Mouse (Mus musculus) T-cell, adult 2 months (primary cell): ENCODE measurements around the gene Wipf2.
"Not testable (repeated sequence)": the region's sequence is repeated elsewhere in the genome, so short reads cannot be mapped to it uniquely, and the experiment has no call there.

Source experiments
- DNase-seq: peaks from one replicate; pipeline ENCODE4 v3.0.0; 2022; ENCODE audit warnings: low spot score

Wipf2 gene

DNA sequence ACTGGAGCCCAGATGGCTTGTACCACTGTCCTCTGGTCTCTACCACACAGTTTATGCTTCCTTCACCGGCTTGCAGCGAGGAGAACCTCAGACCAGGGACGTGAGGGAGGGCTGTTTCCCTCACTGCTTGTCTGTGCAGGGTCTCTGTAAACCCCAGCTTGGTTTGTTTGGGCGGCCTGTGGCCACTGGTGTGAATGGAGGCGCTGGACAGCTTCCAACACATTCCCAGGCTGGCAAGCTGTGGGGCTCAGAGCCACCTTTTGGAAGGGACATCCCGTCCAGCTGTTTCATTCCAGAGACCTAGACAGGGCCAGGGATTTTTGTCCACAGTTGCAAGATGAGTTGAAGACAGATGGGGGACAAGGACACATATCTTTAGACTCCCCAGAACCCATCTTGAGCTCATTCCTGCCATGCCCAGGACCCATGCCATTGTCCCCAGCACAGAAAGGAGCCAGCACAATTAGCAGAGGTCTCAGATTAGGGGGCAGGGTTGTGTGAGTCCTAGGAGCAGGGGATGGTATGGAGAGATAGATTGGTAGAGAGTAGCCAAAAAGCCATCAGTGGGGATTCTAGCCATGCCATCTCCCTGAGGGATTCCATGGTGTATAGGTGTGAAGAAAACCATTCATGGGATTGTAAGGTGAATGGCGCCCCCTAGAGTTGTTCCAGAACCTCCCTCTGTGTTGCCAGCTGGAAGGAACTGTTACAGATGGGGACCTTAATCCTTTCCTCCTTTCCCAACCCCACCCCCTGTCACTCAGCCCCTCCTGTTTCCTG, 68.3 kb downstream of the Wipf2 start:
- no peak for DNase-seq

DNA sequence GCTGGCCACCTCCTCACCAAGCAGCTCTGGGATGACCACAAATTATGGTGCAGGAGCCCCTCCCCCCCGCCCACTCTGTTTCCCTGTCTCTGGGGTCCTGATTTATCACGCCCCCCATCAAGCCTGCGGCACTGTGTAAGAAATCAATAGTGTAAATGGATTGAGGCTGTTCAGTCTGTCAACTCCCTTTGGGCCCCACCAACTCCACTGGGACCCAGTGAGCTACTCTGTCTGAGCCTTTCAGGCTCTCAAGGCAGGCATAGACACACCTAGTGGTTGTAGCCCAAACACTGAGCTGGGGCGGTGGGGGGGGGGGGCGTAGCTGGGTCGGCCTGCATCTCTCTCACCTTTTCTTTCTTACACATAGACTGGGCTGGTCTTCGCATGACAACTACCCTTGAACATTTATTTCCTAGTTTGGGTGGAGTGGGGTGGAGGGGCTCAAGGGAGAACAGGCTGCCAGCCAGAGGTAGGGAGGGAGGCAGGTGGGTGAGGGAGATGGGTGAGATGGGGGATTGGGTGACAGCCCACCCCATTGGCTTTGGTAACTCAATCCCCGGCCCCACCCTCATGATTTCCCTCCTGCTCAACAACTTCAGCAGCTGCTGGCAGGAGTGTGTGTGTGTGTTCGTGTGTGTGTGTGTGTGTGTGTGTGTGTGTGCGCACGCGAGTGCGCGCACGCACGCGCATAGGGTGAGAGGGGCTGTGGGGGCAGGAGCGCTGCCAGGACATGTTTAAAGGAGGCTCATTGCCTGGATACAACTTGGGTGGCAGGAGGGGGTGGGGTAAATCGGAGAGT, 69.1 kb downstream of the Wipf2 start:
- peak; percentile 42 for DNase-seq

- peak; percentile 59 for DNase-seq
Measured at GRCm38 (mm10) chr11:98933151-98933550, 69.7 kb downstream of the Wipf2 start.

- DNase-seq: not testable (repeated sequence)
Measured at GRCm38 (mm10) chr11:98933847-98934246, 70.4 kb downstream of the Wipf2 start.

DNA sequence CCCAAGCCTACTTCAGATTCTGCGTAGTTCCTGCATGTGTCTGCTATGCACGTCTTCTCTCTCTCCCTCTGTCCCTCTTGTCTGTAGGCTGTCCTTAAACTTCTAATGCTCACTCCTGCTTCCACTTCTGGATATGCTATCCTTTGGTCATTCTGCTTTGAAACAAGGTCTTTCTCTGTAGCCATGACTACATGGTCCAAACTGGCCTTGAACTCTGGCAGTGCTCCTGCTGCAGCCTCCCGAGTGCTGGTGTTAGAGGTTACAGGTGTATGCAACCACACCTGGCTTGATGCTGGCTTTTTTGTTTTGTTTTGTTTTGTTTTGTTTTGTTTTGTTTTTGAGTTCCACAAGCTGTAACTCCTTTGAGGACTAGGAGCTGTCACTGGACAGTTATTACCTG, 70.9 kb downstream of the Wipf2 start:
- DNase-seq: no peak

- no peak for DNase-seq
Measured at GRCm38 (mm10) chr11:98935123-98935522, 71.7 kb downstream of the Wipf2 start.

DNA sequence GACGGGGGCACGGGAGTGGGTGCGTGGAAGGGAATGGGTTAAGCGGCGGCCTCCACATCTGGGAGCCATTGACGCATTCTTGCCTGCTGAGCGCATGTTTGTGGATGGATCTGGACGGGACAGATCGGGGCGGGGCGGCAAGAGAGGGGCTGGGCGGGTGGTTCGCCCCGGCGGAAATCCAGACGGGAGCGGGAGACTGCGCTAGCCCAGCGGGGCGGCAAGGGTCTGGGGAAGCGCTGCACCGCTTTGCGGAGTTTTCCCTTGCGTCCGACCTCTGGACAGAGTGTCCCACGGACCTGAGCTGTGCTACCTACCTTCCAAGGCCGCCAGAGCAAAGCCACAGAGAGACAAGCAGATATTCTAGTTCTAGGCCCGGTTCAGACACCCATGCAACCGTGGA, 72.7 kb downstream of the Wipf2 start:
- DNase-seq: no peak

- no peak for DNase-seq
Measured at GRCm38 (mm10) chr11:98936606-98937409, 73.4 kb downstream of the Wipf2 start.

GRCm38 (mm10) chr11:98937410-98937913, 74.0 kb downstream of the Wipf2 start:
- DNase-seq: peak; percentile 88

- peak; percentile 61 for DNase-seq
Measured at GRCm38 (mm10) chr11:98937914-98938694, 74.7 kb downstream of the Wipf2 start.

DNA sequence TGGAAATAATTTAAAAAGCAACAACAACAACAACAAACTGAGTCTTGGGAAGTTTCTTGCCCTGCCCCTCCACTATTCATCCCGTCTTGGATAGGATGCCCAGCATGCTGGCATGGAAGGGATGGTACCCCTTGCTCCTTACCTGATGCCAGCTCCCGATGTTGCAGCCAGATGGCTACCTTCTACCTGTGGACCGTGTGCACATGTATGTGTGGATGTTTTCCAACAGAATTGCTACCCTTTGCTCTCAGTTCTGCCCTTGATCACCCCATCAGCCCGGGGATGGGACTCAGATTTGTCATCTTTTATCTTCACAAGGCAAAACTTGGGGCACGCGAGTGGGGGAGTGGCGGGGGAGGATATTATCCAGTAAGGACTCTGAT, 75.3 kb downstream of the Wipf2 start:
- DNase-seq: no peak

DNA sequence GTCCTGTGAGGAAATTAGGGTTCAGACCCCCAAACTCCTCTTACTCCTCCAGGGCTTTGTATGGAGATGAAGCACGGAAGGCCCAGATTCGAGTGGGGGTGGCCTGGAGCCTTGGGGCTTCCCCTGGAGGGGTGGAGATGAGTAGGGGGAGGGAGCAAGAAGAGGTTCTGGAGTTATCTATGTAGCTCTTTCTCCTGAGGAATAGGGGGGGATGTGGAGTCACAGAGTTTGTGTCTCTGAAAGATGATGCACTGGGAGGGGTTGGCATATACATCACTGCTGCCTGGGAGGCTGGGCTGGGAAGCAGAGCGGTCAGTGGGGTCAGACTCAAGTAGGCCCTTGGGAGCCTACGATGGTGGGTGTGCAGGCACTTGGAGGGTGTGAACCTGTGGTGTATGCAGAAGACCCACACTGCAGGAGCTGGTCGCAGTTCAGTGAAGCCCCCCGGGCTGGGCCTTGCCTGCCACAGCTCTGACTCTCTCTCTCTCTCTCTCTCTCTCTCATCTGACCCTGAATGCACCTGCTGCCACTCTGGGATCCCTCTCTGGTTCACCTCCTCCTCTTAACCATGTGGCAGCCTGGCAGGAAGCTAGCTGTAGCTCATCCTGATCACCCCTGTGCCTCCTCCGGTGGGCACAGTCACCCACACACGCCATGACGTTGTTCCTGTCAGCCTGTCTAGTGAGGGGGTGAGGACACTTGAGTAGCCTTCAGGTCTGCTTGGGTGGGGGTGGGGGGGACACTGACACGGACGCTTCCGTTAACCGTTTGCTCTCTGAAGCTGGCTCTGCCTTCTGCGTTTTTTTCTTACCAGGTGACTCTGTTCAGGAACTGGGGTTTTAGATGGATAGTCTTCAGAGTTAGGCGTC, 75.9 kb downstream of the Wipf2 start:
- DNase-seq: peak; percentile 82

DNA sequence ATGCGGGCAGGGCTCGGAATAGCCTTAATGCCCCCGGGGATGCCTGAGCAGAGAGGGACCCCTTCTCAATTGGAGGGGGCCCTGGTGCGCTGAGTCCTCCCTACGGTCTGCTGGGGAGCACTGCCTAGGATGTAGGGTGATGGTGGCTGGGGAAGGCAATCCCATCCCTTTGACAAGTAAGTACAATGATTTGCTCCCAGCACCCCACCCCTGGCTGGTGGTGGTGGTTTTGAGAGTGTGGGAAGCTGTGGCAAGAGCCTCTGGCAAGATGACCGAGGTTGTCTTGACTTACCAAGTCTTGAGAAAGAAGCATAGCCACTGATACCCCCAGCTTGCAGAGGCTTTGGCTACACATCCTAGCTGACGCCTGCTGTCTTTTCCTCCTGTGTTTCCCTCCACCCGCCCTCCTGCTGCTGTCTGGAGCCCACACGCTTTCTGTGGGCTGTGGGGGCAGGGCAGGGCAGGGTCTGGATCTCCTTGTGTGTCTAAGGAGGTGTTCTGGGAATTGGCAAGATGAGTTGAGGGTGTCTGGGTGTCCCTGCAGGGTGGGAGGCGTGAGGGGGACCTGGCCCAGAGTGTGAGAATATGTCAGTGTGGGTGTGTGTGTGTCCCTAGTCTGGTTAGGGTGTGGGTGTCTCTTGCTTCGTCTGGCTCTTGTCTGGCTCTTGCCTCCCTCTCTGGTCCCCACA, 76.7 kb downstream of the Wipf2 start:
- DNase-seq: peak; percentile 18

- no peak for DNase-seq
Measured at GRCm38 (mm10) chr11:98940776-98941175, 77.3 kb downstream of the Wipf2 start.

DNA sequence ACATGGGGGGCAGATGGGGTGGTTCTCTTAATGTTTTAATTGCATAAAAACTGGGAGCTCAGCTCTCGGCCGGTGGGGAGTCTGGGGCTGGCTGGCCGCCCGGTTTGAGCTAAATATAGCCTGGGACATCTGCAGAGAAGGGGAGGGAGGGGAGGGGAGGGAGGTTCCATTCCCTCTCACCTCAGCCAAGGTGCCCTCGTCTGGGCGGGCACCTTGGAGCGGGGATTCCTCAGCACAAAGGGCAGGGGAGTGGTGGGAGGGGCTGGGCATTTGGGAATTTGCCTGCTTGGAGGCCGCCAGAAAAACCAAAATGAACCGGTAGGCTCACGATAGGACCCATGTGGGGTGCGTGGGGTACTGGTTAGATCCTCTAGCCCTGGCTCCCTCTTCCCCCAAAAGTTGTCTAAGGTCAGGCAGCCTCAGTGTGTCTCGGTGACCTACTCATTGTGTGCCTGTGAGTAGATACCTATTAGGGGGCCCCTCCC, 77.9 kb downstream of the Wipf2 start:
- DNase-seq: no peak

- peak; percentile 98 for DNase-seq
Measured at GRCm38 (mm10) chr11:98941826-98942550, 78.5 kb downstream of the Wipf2 start.

DNA sequence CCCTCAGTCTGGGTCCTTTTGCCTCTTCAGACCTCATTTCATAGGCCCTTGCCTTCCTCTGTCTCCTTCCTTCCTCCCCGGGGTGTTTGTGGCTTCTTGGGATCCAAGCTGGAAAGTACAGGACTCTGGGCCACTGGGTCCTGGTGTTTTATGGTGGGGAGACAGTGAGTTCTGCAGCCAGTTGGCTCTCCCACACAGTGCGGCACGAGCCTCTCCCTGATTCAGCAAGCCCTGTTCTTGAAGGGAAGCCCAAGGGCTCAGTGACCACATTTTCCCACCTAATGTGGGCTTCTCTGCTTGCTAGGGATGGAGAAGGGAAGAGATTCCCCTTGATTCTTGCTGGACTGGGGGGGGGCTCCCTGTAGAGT, 79.1 kb downstream of the Wipf2 start:
- DNase-seq: no peak

DNA sequence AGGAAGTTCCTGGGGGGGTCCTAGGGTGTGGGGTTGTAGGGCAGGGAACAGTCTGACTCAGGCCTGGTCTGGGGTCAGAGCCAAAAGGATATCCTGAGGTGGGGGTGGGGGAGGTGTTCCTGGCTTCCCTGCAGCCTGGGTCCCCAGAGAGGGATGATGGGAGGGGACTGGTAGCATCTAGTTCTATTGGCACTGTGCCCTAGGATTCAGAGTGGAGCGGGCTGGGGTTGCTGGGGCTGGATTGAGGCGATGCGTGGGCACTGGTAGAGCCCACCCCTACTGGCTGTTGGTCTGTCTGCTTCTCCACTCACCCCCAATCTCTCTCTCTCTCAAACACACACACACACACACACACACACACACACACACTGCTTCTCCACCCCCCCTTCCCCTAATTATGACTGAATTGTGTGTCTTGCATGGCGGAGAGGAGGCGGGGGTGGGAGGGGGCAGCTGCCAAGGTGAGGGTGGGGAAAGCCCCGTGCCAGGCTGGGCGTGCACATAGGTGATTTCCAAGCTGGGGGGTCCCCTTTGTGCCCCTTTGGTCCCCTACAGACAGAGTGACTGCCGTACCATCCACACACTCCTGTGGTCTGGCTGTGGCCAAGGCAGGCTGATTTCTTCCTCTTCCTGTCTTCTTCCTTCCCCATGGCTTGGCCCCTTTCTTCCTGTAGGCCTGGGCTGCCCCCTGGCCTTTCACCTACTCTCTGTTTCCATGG, 79.6 kb downstream of the Wipf2 start:
- DNase-seq: peak; percentile 84
